Comparison of ENCODE assay signal across 8 mouse cellular contexts in genomic region chr14:45317921-45318411, GRCm38 (mm10). TPM values are rescaled to one million over a fixed set of nuclear protein-coding genes. Genes with fewer than 3 reads are reported as not detected.
DNase-seq lines count a peak whose midpoint lies in the region; ATAC-seq and TF ChIP-seq lines count a peak whose summit lies in the region.

No protein-coding gene starts in this region.

- no peaks in the 10 kb centered on the region for H3K4me1 ChIP-seq in embryonic facial prominence, embryonic 11.5 days (ENCODE audit: control insufficient read depth, insufficient read depth, low read length)
- H3K4me1 ChIP-seq in hindbrain, embryonic 14.5 days (replicated peaks; ENCODE audit: control insufficient read depth, insufficient read depth, low read length), result peaks cover 29% of the 10 kb centered on the region
- peaks cover 3% of the 10 kb centered on the region; the same call in 1 of the 2 replicates for H3K4me1 ChIP-seq in stomach, embryonic 14.5 days (ENCODE audit: control insufficient read depth, insufficient read depth, low read length)

- H3K36me3 ChIP-seq in C2C12 (ENCODE audit: control insufficient read depth, insufficient read depth), result no peaks in the 10 kb centered on the region
- H3K36me3 ChIP-seq in embryonic facial prominence, embryonic 11.5 days (replicated peaks; ENCODE audit: control insufficient read depth, insufficient read depth, low read depth, low read length), result no peaks in the 10 kb centered on the region
- H3K36me3 ChIP-seq in hindbrain, embryonic 14.5 days (replicated peaks; ENCODE audit: control insufficient read depth, insufficient read depth), result no peaks in the 10 kb centered on the region
- no peaks in the 10 kb centered on the region for H3K36me3 ChIP-seq in stomach, embryonic 14.5 days (ENCODE audit: control insufficient read depth, insufficient read depth, low read length)

- H3ac ChIP-seq in C2C12 (ENCODE audit: control insufficient read depth, insufficient read length, low read depth), result peak overlapping the region; percentile 64

- H3K9ac ChIP-seq in embryonic facial prominence, embryonic 11.5 days (replicated peaks; ENCODE audit: low read length), result peak overlapping the region; percentile 88
- peak overlapping the region; percentile 96 for H3K9ac ChIP-seq in hindbrain, embryonic 14.5 days
- H3K9ac ChIP-seq in stomach, embryonic 14.5 days (replicated peaks; ENCODE audit: low read depth, low read length), result peak overlapping the region; percentile 84

- peaks cover 51% of the 10 kb centered on the region for H3K79me2 ChIP-seq in C2C12 (ENCODE audit: control insufficient read depth, insufficient read depth)

- peak overlapping the region; percentile 72 for H3K4me3 ChIP-seq in C2C12 (ENCODE audit: insufficient read depth, poor library complexity, severe bottlenecking)
- H3K4me3 ChIP-seq in embryonic facial prominence, embryonic 11.5 days (ENCODE audit: low read depth, low read length), result peak overlapping the region; percentile 81
- H3K4me3 ChIP-seq in hindbrain, embryonic 14.5 days (replicated peaks; ENCODE audit: low read length), result peak overlapping the region; percentile 95
- H3K4me3 ChIP-seq in stomach, embryonic 14.5 days (ENCODE audit: low read depth, low read length), result peak overlapping the region; percentile 84

- peak; percentile 63 for DNase-seq in cerebellum, adult 9-10 months
- no peak for DNase-seq in cerebellum, adult 11-12 months
- DNase-seq in embryonic facial prominence, embryonic 11.5 days (ENCODE audit: low spot score), result no peak
- no peak for DNase-seq in hindbrain, embryonic 14.5 days (ENCODE audit: low spot score)
- peak; percentile 7 for DNase-seq in lung, postnatal 14 days
- no peak for DNase-seq in adrenal gland, postnatal 4 days (ENCODE audit: low spot score in 2 of 2)

- peak; percentile 64 for ATAC-seq in embryonic facial prominence, embryonic 11.5 days (replicated peaks; ENCODE audit: insufficient number of reproducible peaks, low FRiP score, low TSS enrichment, low read depth)
- ATAC-seq in hindbrain, embryonic 14.5 days (ENCODE audit: low FRiP score), result no peak; the same call in 1 of the 2 replicates
- ATAC-seq in stomach, embryonic 14.5 days (ENCODE audit: insufficient number of reproducible peaks, insufficient read depth, low FRiP score, low read depth), result peak; percentile 66; the same call in 1 of the 2 replicates

- H3K4me2 ChIP-seq in embryonic facial prominence, embryonic 11.5 days (ENCODE audit: low read depth, low read length), result peak overlapping the region; percentile 70
- H3K4me2 ChIP-seq in hindbrain, embryonic 14.5 days (replicated peaks), result peak overlapping the region; percentile 57
- peak overlapping the region; percentile 72 for H3K4me2 ChIP-seq in stomach, embryonic 14.5 days (replicated peaks; ENCODE audit: low read depth, low read length)

- no peak for TF ChIP-seq CTCF in C2C12 (IDR thresholded peaks at IDR 0.05; ENCODE audit: control insufficient read depth, insufficient read depth, insufficient read length)

- no peaks in the 10 kb centered on the region for H3K9me3 ChIP-seq in embryonic facial prominence, embryonic 11.5 days (replicated peaks; ENCODE audit: control insufficient read depth, low read length)
- no peaks in the 10 kb centered on the region for H3K9me3 ChIP-seq in hindbrain, embryonic 14.5 days (ENCODE audit: control insufficient read depth, low read length)
- H3K9me3 ChIP-seq in stomach, embryonic 14.5 days (ENCODE audit: control insufficient read depth, low read depth, low read length), result no peaks in the 10 kb centered on the region

- under 1% methylated on average over 38 of the region's 38 CpGs for WGBS in embryonic facial prominence, embryonic 11.5 days
- WGBS in hindbrain, embryonic 14.5 days, result 1% methylated on average over 26 of the region's 38 CpGs
- WGBS in stomach, embryonic 14.5 days, result under 1% methylated on average over 38 of the region's 38 CpGs

- no peaks in the 10 kb centered on the region for H3K27me3 ChIP-seq in C2C12 (ENCODE audit: control insufficient read depth, insufficient read depth, insufficient read length)
- no peaks in the 10 kb centered on the region for H3K27me3 ChIP-seq in embryonic facial prominence, embryonic 11.5 days (ENCODE audit: control insufficient read depth, insufficient read depth, low read length)
- H3K27me3 ChIP-seq in hindbrain, embryonic 14.5 days (ENCODE audit: control insufficient read depth, insufficient read depth, low read length), result no peaks in the 10 kb centered on the region
- no peaks in the 10 kb centered on the region for H3K27me3 ChIP-seq in stomach, embryonic 14.5 days (ENCODE audit: control insufficient read depth, insufficient read depth, low read length)

- H3K79me3 ChIP-seq in C2C12 (ENCODE audit: low read depth), result peaks cover 35% of the 10 kb centered on the region

- H3K27ac ChIP-seq in embryonic facial prominence, embryonic 11.5 days (replicated peaks; ENCODE audit: low read depth, low read length), result 0 out of 2 replicates have a peak overlapping the region, but pooled peaks have one; percentile 48
- H3K27ac ChIP-seq in hindbrain, embryonic 14.5 days, result peak overlapping the region; percentile 96
- H3K27ac ChIP-seq in stomach, embryonic 14.5 days (ENCODE audit: low read length), result peak overlapping the region; percentile 90

TF ChIP-seq in C2C12, 6 proteins besides CTCF, POLR2A, EP300 and RAD21:
- no peak for TF ChIP-seq MAX (IDR thresholded peaks at IDR 0.05)
- TF ChIP-seq MYOD1 (IDR thresholded peaks at IDR 0.05; ENCODE audit: control insufficient read depth, insufficient read length, low read depth), result no peak
- no peak for TF ChIP-seq FOSL1 (IDR thresholded peaks at IDR 0.05; ENCODE audit: insufficient read depth, low read length, poor library complexity, severe bottlenecking)
- TF ChIP-seq CEBPB (IDR thresholded peaks at IDR 0.05; ENCODE audit: low read depth), result no peak
- TF ChIP-seq USF1 (IDR thresholded peaks at IDR 0.05; ENCODE audit: low read depth), result no peak
- no peak for TF ChIP-seq MYOG (IDR thresholded peaks at IDR 0.05; ENCODE audit: control insufficient read depth, extremely low read depth, insufficient read length)

RNA-seq across cellular contexts. Expression of gene Ero1l, which starts 0.6 kb away (rescaled TPM):
- polyA plus RNA-seq in C2C12 (2012; fragmentation: generic; extraction: Trizol), result 9.0 TPM
- polyA plus RNA-seq in embryonic facial prominence, embryonic 11.5 days (2014; fragmentation: Nextera tagmentation; extraction: Ambion mirVana), result 32.8 and 41.7 TPM in 2 replicates
- 23.2 and 25.3 TPM in 2 replicates for polyA plus RNA-seq in hindbrain, embryonic 14.5 days (2014; fragmentation: Nextera tagmentation; extraction: Ambion mirVana)
- polyA plus RNA-seq in stomach, embryonic 14.5 days (2014; fragmentation: Nextera tagmentation; extraction: Ambion mirVana), result 39.4 and 41.5 TPM in 2 replicates
- total RNA-seq in adrenal gland, postnatal 4 days (2021), result 10 to 100 TPM; 34.5 to 38.5 TPM

RNA-seq across cellular contexts. Expression of gene Psmc6, which starts 11.6 kb away (rescaled TPM):
- 47.5 TPM for polyA plus RNA-seq in C2C12 (2012; fragmentation: generic; extraction: Trizol)
- 254 and 268 TPM in 2 replicates for polyA plus RNA-seq in embryonic facial prominence, embryonic 11.5 days (2014; fragmentation: Nextera tagmentation; extraction: Ambion mirVana)
- polyA plus RNA-seq in hindbrain, embryonic 14.5 days (2014; fragmentation: Nextera tagmentation; extraction: Ambion mirVana), result 169 and 182 TPM in 2 replicates
- 163 and 171 TPM in 2 replicates for polyA plus RNA-seq in stomach, embryonic 14.5 days (2014; fragmentation: Nextera tagmentation; extraction: Ambion mirVana)
- 100 to 1,000 TPM; 125 to 127 TPM for total RNA-seq in adrenal gland, postnatal 4 days (2021)

RNA-seq across cellular contexts. Expression of gene Styx, which starts 32.9 kb away (rescaled TPM):
- 6.7 TPM for polyA plus RNA-seq in C2C12 (2012; fragmentation: generic; extraction: Trizol)
- polyA plus RNA-seq in embryonic facial prominence, embryonic 11.5 days (2014; fragmentation: Nextera tagmentation; extraction: Ambion mirVana), result 33.4 and 40.5 TPM in 2 replicates
- 69.1 and 72.1 TPM in 2 replicates for polyA plus RNA-seq in hindbrain, embryonic 14.5 days (2014; fragmentation: Nextera tagmentation; extraction: Ambion mirVana)
- 75.3 and 86.5 TPM in 2 replicates for polyA plus RNA-seq in stomach, embryonic 14.5 days (2014; fragmentation: Nextera tagmentation; extraction: Ambion mirVana)
- total RNA-seq in adrenal gland, postnatal 4 days (2021), result 10 to 100 TPM; 38.0 to 43.9 TPM

Comparison
In these comparisons a context has a peak if more than half of its experiments do, and no peak if none do; other contexts are left out.
1. DNase-seq: peak in cerebellum, adult 9-10 months (single experiment) and lung, postnatal 14 days (single experiment); none in cerebellum, adult 11-12 months (single experiment), embryonic facial prominence, embryonic 11.5 days (single experiment), hindbrain, embryonic 14.5 days (single experiment) and adrenal gland, postnatal 4 days (0 of 2).
2. Peak in every context shown above with its lines, with median percentiles within 50 percentile points of each other: H3K4me3 ChIP-seq, H3K27ac ChIP-seq, H3K4me2 ChIP-seq and H3K9ac ChIP-seq.